Mouse (Mus musculus): ENCODE results near the gene Ccnb1. TPM values are rescaled to one million over a fixed set of nuclear protein-coding genes. Genes with fewer than 3 reads are reported as not detected.

Gene Ccnb1
- polyA plus RNA-seq (2015; fragmentation: Nextera tagmentation; extraction: Ambion mirVana): 186 and 211 TPM in 2 replicates

DNA sequence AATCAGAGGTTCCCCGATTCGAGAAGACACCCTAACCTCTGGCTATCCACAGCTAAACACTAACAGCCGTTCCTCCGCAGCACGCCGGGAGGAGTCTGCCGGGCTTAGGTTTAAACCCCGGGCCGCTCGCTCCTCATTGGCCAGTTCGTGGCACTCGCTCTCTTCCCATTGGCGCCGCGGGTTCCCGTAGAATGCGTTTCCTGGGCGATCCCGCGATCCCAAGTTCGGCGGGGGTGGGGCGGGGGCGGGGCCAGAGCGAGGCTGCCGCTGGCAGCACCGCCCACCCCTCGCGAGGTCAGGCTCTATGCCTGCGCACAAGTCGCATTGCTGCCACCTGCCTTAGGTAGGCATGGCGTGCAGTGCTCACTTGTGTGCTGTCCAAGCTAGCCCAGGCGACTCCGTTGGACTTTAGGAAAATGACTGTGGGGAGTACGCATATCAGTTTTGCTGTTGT, at the start of gene Ccnb1:
Gene Ccnb1, minus strand, starts transcription at position 157 of the 454 bp plus-strand sequence.
- peaks cover 38% of the 10 kb centered on the region for H3K36me3 ChIP-seq (ENCODE audit: control insufficient read depth, insufficient read depth)
- WGBS (ENCODE audit: insufficient replicate concordance): under 1% methylated on average over 35 of the region's 35 CpGs
- H3K4me1 ChIP-seq (ENCODE audit: control insufficient read depth, low read depth, low read length): peaks cover 35% of the 10 kb centered on the region
- peak within 1 kb of the TSS; percentile 93 for H3K27ac ChIP-seq (ENCODE audit: low read length)
- peak within 1 kb of the TSS; percentile 97 for H3K9ac ChIP-seq (ENCODE audit: low read depth, low read length)
- H3K4me2 ChIP-seq (ENCODE audit: low read depth, low read length): peak within 1 kb of the TSS; percentile 81
- no peaks in the 10 kb centered on the region for H3K27me3 ChIP-seq (ENCODE audit: control insufficient read depth, insufficient read depth, low read depth, low read length)
- no peaks in the 10 kb centered on the region for H3K9me3 ChIP-seq (replicated peaks; ENCODE audit: control insufficient read depth, low read length)
- H3K4me3 ChIP-seq (ENCODE audit: low read depth, low read length): peak within 1 kb of the TSS; percentile 100
- peak; percentile 98 for ATAC-seq (ENCODE audit: low read depth)

DNA sequence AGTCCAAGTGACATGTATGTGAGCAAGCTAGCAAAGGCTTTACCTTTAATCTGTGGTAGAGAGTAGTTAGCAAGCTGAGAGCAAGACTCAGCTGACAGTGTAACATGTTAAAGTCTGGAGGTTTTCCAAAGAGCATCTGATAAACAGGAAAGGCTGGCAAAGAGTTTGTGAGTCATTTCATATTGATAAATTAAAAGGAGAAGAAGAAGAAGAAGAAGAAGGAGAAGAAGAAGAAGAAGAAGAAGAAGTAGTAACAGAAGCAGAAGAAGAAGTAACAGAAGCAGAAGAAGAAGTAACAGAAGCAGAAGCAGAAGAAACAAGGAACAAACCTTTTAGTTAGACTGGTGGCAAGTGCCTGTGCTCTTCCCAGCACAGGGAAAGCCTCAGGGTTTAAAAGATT, 48.4 kb upstream of the Ccnb1 start:
- Histone ChIP-seq H3K4me3 (ENCODE audit: low read depth, low read length) (no peak overlapping the region), H3K36me3 (ENCODE audit: control insufficient read depth, insufficient read depth) (no peaks in the 10 kb centered on the region), H3K9me3 (replicated peaks; ENCODE audit: control insufficient read depth, low read length) (no peaks in the 10 kb centered on the region), H3K4me1 (ENCODE audit: control insufficient read depth, low read depth, low read length) (peaks cover 18% of the 10 kb centered on the region), H3K27ac (ENCODE audit: low read length) (peak overlapping the region; percentile 19; the same call in 1 of the 2 replicates), H3K9ac (ENCODE audit: low read depth, low read length) (no peak overlapping the region), H3K27me3 (ENCODE audit: control insufficient read depth, insufficient read depth, low read depth, low read length) (no peaks in the 10 kb centered on the region), H3K4me2 (ENCODE audit: low read depth, low read length) (no peak overlapping the region)
- ATAC-seq (ENCODE audit: low read depth): no peak

DNA sequence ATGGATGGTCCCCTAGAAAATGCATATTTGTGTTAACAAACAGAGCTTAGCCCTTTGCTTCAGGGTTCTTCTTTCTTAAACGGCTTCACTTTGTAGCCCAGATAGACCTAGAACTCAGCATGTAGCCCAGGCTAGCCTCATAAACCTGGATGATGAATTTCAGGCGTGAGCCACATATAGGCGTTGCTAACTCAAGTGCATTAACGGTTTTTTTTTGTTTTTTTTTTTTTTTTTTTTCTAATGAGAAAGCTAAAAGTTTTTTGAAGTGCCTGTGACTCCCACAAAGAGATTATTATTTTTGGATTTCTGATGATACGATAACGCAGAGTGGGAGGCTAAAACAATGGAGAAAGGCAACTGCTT, 47.3 kb upstream of the Ccnb1 start:
- Histone ChIP-seq H3K9ac (ENCODE audit: low read depth, low read length) (no peak overlapping the region), H3K9me3 (replicated peaks; ENCODE audit: control insufficient read depth, low read length) (no peaks in the 10 kb centered on the region), H3K36me3 (ENCODE audit: control insufficient read depth, insufficient read depth) (no peaks in the 10 kb centered on the region), H3K4me3 (ENCODE audit: low read depth, low read length) (peak overlapping the region; percentile 100), H3K27ac (ENCODE audit: low read length) (no peak overlapping the region), H3K27me3 (ENCODE audit: control insufficient read depth, insufficient read depth, low read depth, low read length) (no peaks in the 10 kb centered on the region), H3K4me2 (ENCODE audit: low read depth, low read length) (peak overlapping the region; percentile 89), H3K4me1 (ENCODE audit: control insufficient read depth, low read depth, low read length) (peaks cover 18% of the 10 kb centered on the region)
- no peak for ATAC-seq (ENCODE audit: low read depth)
- 45% methylated on average over 6 of the region's 6 CpGs for WGBS (ENCODE audit: insufficient replicate concordance)

DNA sequence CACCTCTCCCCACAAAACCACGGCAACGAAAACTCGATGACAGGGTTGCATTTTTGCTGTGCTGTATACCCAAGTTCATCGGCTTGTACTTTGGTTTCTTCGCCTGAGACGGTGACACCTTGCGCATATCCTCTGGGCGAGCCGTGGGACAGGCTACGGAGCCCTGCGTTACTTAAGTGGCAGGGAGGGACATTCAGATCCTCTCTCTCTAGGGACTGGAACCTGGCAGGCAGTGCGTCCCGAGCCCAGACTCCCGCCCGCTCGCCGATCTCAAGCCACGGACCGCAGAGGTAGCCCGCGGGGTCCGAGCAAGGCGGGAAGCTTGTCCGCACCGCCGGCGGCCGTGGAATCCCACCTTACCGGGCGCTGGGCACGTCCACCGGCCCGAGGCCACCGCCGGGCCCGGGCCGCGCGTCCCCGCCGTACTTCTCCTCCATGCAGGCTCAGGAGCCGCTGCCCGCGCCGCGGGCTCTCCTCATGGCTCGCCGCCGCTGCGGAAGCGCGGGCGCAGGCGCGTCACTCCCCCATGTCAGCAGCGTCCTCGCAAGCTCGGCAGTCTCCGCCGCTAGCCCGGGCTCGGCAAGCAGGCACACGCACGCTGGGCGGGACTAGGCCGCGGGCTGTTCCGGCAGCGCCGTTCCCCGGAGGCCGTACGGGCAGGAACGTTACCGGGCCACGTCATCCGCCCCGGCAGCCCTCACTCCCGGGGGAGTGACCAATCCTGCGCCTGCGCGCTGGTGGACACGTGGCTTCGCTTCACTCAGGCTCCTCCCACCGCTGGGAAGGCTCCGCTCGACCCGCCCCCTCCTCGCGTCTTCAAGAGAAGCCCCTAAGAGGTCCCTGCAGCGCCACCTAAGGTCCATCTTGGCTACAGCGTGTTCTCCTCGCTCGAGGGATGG, 46.6 kb upstream of the Ccnb1 start, which contains the start of gene Slc30a5:
Gene Slc30a5, minus strand, starts transcription at position 687 of the 899 bp plus-strand sequence.
- Histone ChIP-seq H3K27ac (ENCODE audit: low read length) (peak within 1 kb of the TSS; percentile 96), H3K4me2 (ENCODE audit: low read depth, low read length) (peak within 1 kb of the TSS; percentile 89), H3K9ac (ENCODE audit: low read depth, low read length) (peak within 1 kb of the TSS; percentile 99), H3K36me3 (ENCODE audit: control insufficient read depth, insufficient read depth) (peaks cover 3% of the 10 kb centered on the region), H3K4me1 (ENCODE audit: control insufficient read depth, low read depth, low read length) (peaks cover 18% of the 10 kb centered on the region), H3K4me3 (ENCODE audit: low read depth, low read length) (peak within 1 kb of the TSS; percentile 100), H3K27me3 (ENCODE audit: control insufficient read depth, insufficient read depth, low read depth, low read length) (no peaks in the 10 kb centered on the region), H3K9me3 (replicated peaks; ENCODE audit: control insufficient read depth, low read length) (no peaks in the 10 kb centered on the region)
- WGBS (ENCODE audit: insufficient replicate concordance): under 1% methylated on average over 93 of the region's 94 CpGs
- ATAC-seq (ENCODE audit: low read depth): peak; percentile 99

DNA sequence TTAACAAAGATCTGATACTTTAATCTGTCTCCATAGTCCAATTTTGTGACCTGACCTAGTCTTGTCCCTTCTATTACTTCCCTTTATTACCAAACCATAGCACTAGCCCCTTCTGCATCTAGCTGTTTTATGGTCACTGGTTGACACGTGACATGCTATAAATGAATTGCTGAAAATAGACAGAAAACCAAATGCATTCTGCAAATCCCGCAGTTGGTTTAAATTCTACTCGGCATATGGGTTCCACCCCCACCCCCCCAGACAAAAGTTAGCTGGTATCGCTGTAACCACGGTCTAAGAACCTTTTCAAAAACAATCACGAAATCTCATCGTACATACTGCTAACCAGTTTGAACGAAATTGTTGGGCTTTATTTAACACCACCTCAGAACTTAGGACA, 45.8 kb upstream of the Ccnb1 start:
- H3K36me3 ChIP-seq (ENCODE audit: control insufficient read depth, insufficient read depth): peaks cover 6% of the 10 kb centered on the region
- ATAC-seq (ENCODE audit: low read depth): no peak
- H3K27ac ChIP-seq (ENCODE audit: low read length): peak overlapping the region; percentile 96
- under 1% methylated on average over 8 of the region's 8 CpGs for WGBS (ENCODE audit: insufficient replicate concordance)
- H3K27me3 ChIP-seq (ENCODE audit: control insufficient read depth, insufficient read depth, low read depth, low read length): no peaks in the 10 kb centered on the region
- no peaks in the 10 kb centered on the region for H3K9me3 ChIP-seq (replicated peaks; ENCODE audit: control insufficient read depth, low read length)
- H3K9ac ChIP-seq (ENCODE audit: low read depth, low read length): peak overlapping the region; percentile 99
- H3K4me1 ChIP-seq (ENCODE audit: control insufficient read depth, low read depth, low read length): peaks cover 18% of the 10 kb centered on the region
- peak overlapping the region; percentile 89 for H3K4me2 ChIP-seq (ENCODE audit: low read depth, low read length)
- H3K4me3 ChIP-seq (ENCODE audit: low read depth, low read length): peak overlapping the region; percentile 100

DNA sequence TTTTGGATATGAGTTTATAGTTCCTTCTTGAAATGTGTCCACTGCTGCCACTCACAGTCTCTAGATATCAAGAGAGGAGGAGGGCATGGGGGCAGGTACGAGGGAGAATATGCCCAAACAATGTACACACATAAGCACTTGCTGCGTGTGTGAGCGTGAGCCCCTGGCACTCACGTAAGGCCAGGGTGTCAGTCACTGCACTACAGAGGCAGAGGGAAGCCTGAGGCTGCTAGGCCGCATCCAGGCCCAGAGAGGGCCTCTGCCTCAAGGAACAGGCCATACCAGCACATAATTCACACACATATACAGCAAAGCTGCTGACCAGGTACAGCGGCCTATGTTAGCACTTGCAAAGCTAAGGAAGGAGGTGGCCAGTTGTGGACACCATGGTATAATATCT, 44.8 kb upstream of the Ccnb1 start:
- Histone ChIP-seq H3K27ac (ENCODE audit: low read length) (peak overlapping the region; percentile 50; the same call in 1 of the 2 replicates), H3K36me3 (ENCODE audit: control insufficient read depth, insufficient read depth) (peaks cover 12% of the 10 kb centered on the region), H3K9ac (ENCODE audit: low read depth, low read length) (peak overlapping the region; percentile 99; the same call in 1 of the 2 replicates), H3K4me2 (ENCODE audit: low read depth, low read length) (peak overlapping the region; percentile 89), H3K4me1 (ENCODE audit: control insufficient read depth, low read depth, low read length) (peaks cover 18% of the 10 kb centered on the region), H3K27me3 (ENCODE audit: control insufficient read depth, insufficient read depth, low read depth, low read length) (no peaks in the 10 kb centered on the region), H3K9me3 (replicated peaks; ENCODE audit: control insufficient read depth, low read length) (no peaks in the 10 kb centered on the region), H3K4me3 (ENCODE audit: low read depth, low read length) (peak overlapping the region; percentile 100)
- 64% methylated on average over 6 of the region's 6 CpGs for WGBS (ENCODE audit: insufficient replicate concordance)
- no peak for ATAC-seq (ENCODE audit: low read depth)

DNA sequence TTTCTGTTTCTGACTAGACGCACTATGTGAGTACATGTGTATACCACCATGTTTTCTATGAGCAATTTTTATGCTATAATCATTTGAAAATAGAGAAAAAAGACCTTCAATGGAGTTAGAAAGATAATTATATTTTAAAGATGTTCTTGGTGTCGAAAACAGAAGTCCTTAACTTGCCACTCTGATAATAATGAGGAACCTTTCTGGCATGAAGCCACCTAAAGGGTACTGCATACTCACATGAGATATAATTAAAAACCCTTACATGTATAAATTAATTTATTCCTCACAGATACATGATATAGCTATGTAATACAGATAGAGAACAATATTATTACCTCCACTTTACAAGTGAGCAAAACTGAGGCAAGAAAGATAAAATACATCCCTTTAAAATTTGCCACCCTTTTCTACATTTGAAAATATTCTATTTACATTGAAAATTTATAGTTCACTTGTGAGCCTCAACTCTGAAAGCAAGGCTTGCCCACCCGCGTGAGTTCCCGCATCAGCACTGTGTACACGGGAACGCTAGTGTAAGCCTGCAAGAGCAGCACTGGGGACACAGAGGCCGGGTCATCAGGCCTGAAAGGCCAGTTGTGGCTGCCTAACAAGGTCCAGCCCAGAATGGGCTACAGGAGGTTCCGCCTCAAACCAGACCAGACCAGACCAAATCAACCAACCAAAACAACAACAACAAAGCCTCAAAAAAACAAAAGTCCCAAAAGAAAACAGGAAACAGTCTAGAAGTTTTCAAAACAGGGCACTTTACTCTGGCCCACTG, 39.4 kb upstream of the Ccnb1 start:
- H3K27ac ChIP-seq (ENCODE audit: low read length): no peak overlapping the region
- WGBS (ENCODE audit: insufficient replicate concordance): 84% methylated on average over 9 of the region's 9 CpGs
- peaks cover 23% of the 10 kb centered on the region for H3K36me3 ChIP-seq (ENCODE audit: control insufficient read depth, insufficient read depth)
- H3K4me2 ChIP-seq (ENCODE audit: low read depth, low read length): no peak overlapping the region
- H3K27me3 ChIP-seq (ENCODE audit: control insufficient read depth, insufficient read depth, low read depth, low read length): no peaks in the 10 kb centered on the region
- no peaks in the 10 kb centered on the region for H3K9me3 ChIP-seq (replicated peaks; ENCODE audit: control insufficient read depth, low read length)
- H3K9ac ChIP-seq (ENCODE audit: low read depth, low read length): no peak overlapping the region
- peaks cover 4% of the 10 kb centered on the region for H3K4me1 ChIP-seq (ENCODE audit: control insufficient read depth, low read depth, low read length)
- H3K4me3 ChIP-seq (ENCODE audit: low read depth, low read length): no peak overlapping the region
- ATAC-seq (ENCODE audit: low read depth): no peak

DNA sequence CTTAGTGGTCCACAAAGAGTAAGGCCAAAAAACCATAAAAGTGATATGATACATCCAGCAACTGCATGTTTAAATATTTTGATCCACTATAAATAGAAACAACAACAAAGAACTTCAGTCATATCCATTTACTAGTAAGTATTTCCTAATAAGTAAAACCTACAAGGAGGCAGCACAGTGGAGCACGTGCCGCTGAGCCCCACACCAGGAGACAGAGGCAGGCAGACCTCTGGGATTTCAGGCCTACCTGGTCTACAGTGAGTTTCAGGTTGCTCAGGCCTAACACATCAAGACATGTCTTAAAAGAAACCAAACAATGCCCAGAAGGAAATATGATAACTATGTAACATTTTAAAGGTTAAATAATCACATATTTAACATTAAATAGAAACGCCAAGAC, 38.5 kb upstream of the Ccnb1 start:
- H3K4me3 ChIP-seq (ENCODE audit: low read depth, low read length): no peak overlapping the region
- H3K27ac ChIP-seq (ENCODE audit: low read length): no peak overlapping the region
- H3K4me2 ChIP-seq (ENCODE audit: low read depth, low read length): no peak overlapping the region
- WGBS (ENCODE audit: insufficient replicate concordance): 88% methylated on average over 3 of the region's 3 CpGs
- H3K9ac ChIP-seq (ENCODE audit: low read depth, low read length): no peak overlapping the region
- H3K4me1 ChIP-seq (ENCODE audit: control insufficient read depth, low read depth, low read length): no peaks in the 10 kb centered on the region
- no peaks in the 10 kb centered on the region for H3K27me3 ChIP-seq (ENCODE audit: control insufficient read depth, insufficient read depth, low read depth, low read length)
- no peaks in the 10 kb centered on the region for H3K9me3 ChIP-seq (replicated peaks; ENCODE audit: control insufficient read depth, low read length)
- no peak for ATAC-seq (ENCODE audit: low read depth)
- H3K36me3 ChIP-seq (ENCODE audit: control insufficient read depth, insufficient read depth): peaks cover 28% of the 10 kb centered on the region

Data from liver, embryonic 16.5 days (tissue).